Mouse (Mus musculus) neural tube, embryonic 15.5 days (tissue): ENCODE results near the gene Atp2b1. TPM values are rescaled to one million over a fixed set of nuclear protein-coding genes. Genes with fewer than 3 reads are reported as not detected.

Experiments used
- ATAC-seq: fragments of 200-750 bp; cut with Nextera tagmentation; 2 replicates; pipeline ENCODE4 v1.8.0; 2017; ENCODE audit warnings: mild to moderate bottlenecking, moderate TSS enrichment, moderate library complexity; ENCODE audit not compliant: low FRiP score
- H3K27ac ChIP-seq: fragments of 300-500 bp; sonication (generic); replicated peaks from 2 replicates; pipeline ENCODE4 v1.5.1; 2015; ENCODE audit warnings: mild to moderate bottlenecking, inconsistent platforms
- H3K27me3 ChIP-seq: fragments of 300-500 bp; sonication (generic); replicated peaks from 2 replicates; pipeline ENCODE4 v1.6.1; 2015; ENCODE audit warnings: inconsistent platforms
- H3K36me3 ChIP-seq: fragments of 300-500 bp; sonication (generic); 2 replicates; pipeline ENCODE4 v1.6.1; 2015; ENCODE audit warnings: inconsistent platforms
- H3K4me1 ChIP-seq: fragments of 300-500 bp; sonication (generic); 2 replicates; pipeline ENCODE4 v1.6.1; 2015; ENCODE audit warnings: inconsistent platforms
- H3K4me2 ChIP-seq: fragments of 300-500 bp; sonication (generic); 2 replicates; pipeline ENCODE4 v1.6.1; 2015; ENCODE audit warnings: inconsistent platforms, mild to moderate bottlenecking, moderate library complexity
- H3K4me3 ChIP-seq: fragments of 300-500 bp; sonication (generic); replicated peaks from 2 replicates; pipeline ENCODE4 v1.5.1; 2015; ENCODE audit warnings: mild to moderate bottlenecking, inconsistent platforms
- H3K9ac ChIP-seq: fragments of 300-500 bp; sonication (generic); replicated peaks from 2 replicates; pipeline ENCODE4 v1.6.1; 2015; ENCODE audit warnings: mild to moderate bottlenecking, inconsistent platforms
- H3K9me3 ChIP-seq: fragments of 300-500 bp; sonication (generic); replicated peaks from 2 replicates; pipeline ENCODE4 v1.6.1; 2016; ENCODE audit warnings: inconsistent platforms
- WGBS: fragments of 180-500 bp; shearing (Covaris S2); methylation state at CpG from one replicate; pipeline ENCODE4 v1.1.7; 2015; ENCODE audit warnings: mixed read lengths; 5-methylcytosine and 5-hydroxymethylcytosine counted together
- polyA plus RNA-seq: library from polyadenylated mRNA; unstranded; fragments of >200 nt; fragmentation: Nextera tagmentation; extraction: Ambion mirVana; gene quantifications from 2 replicates; pipeline ENCODE4 v1.2.1, GENCODE M21; 2015

Gene Atp2b1
- polyA plus RNA-seq, 1 experiment from 2014 or later, result 398 TPM

GRCm38 (mm10) chr10:98891361-98891760 lies 22.8 kb upstream of the Atp2b1 start:
- Histone ChIP-seq H3K4me2 (no peak overlapping the region), H3K27ac (no peak overlapping the region), H3K9me3 (no peaks in the 10 kb centered on the region), H3K4me1 (no peaks in the 10 kb centered on the region), H3K9ac (no peak overlapping the region), H3K4me3 (no peak overlapping the region), H3K27me3 (no peaks in the 10 kb centered on the region), H3K36me3 (no peaks in the 10 kb centered on the region)
- ATAC-seq, result no peak
- 85% methylated on average over 4 of the region's 4 CpGs for WGBS

DNA sequence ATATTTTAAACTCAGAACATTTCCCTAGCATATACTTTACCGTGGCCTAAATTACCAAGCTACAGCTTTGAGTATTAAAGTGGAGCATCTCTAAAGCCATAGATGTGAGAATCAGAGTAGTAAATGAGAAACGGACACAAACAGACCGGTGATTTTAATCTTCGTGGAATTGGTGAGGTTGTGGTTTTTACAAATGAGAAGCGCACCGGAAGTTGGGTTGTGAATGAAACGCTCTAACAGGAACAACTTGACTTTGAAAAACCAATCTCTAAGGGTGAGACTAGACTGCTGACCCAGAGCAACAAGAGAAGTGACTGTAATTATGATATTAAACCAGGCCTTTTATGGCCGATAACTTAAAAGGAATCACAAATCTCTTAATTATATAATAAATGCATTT lies 16.7 kb upstream of the Atp2b1 start:
- no peak for ATAC-seq
- no peaks in the 10 kb centered on the region for H3K9me3 ChIP-seq
- H3K27me3 ChIP-seq, result no peaks in the 10 kb centered on the region
- H3K4me2 ChIP-seq, result no peak overlapping the region
- no peak overlapping the region for H3K27ac ChIP-seq
- 95% methylated on average over 8 of the region's 8 CpGs for WGBS
- no peaks in the 10 kb centered on the region for H3K36me3 ChIP-seq
- no peak overlapping the region for H3K9ac ChIP-seq
- H3K4me3 ChIP-seq, result no peak overlapping the region
- no peaks in the 10 kb centered on the region for H3K4me1 ChIP-seq

GRCm38 (mm10) chr10:98897913-98898748 lies 16.1 kb upstream of the Atp2b1 start:
- ATAC-seq, result no peak
- 88% methylated on average over 4 of the region's 4 CpGs for WGBS
- H3K9ac ChIP-seq, result no peak overlapping the region

GRCm38 (mm10) chr10:98901533-98901932 lies 12.7 kb upstream of the Atp2b1 start:
- 76% methylated on average over 5 of the region's 5 CpGs for WGBS
- H3K27ac ChIP-seq, result no peak overlapping the region
- H3K36me3 ChIP-seq, result no peaks in the 10 kb centered on the region
- no peak overlapping the region for H3K9ac ChIP-seq
- H3K9me3 ChIP-seq, result no peaks in the 10 kb centered on the region
- no peak for ATAC-seq
- H3K4me1 ChIP-seq, result no peaks in the 10 kb centered on the region
- no peak overlapping the region for H3K4me2 ChIP-seq
- no peaks in the 10 kb centered on the region for H3K27me3 ChIP-seq
- H3K4me3 ChIP-seq, result no peak overlapping the region

More at GRCm38 (mm10) chr10:98897913-98898748, 16.1 kb upstream of the Atp2b1 start:
- Histone ChIP-seq H3K27ac (no peak overlapping the region), H3K9me3 (no peaks in the 10 kb centered on the region), H3K4me1 (no peaks in the 10 kb centered on the region), H3K4me3 (no peak overlapping the region), H3K27me3 (no peaks in the 10 kb centered on the region), H3K4me2 (no peak overlapping the region), H3K36me3 (no peaks in the 10 kb centered on the region)

GRCm38 (mm10) chr10:98905987-98906386 lies 8.2 kb upstream of the Atp2b1 start:
- H3K4me2 ChIP-seq, result no peak overlapping the region
- no peak overlapping the region for H3K4me3 ChIP-seq
- no peak for ATAC-seq
- H3K27ac ChIP-seq, result no peak overlapping the region
- WGBS, result 95% methylated on average over 4 of the region's 4 CpGs
- H3K9ac ChIP-seq, result no peak overlapping the region
- H3K36me3 ChIP-seq, result no peaks in the 10 kb centered on the region
- H3K9me3 ChIP-seq, result no peaks in the 10 kb centered on the region
- H3K4me1 ChIP-seq, result no peaks in the 10 kb centered on the region
- H3K27me3 ChIP-seq, result no peaks in the 10 kb centered on the region

- H3K36me3 ChIP-seq, result no peaks in the 10 kb centered on the region
- 80% methylated on average over 5 of the region's 5 CpGs for WGBS
- H3K27ac ChIP-seq, result no peak overlapping the region
Observed at GRCm38 (mm10) chr10:98906941-98907549, 7.2 kb upstream of the Atp2b1 start.

GRCm38 (mm10) chr10:98913610-98913960 lies 621 bp upstream of the Atp2b1 start:
- Histone ChIP-seq H3K4me1 (peaks cover 13% of the 10 kb centered on the region; the same call in 1 of the 2 replicates), H3K9ac (peak overlapping the region; percentile 79), H3K27me3 (no peaks in the 10 kb centered on the region), H3K4me2 (peak overlapping the region; percentile 73), H3K4me3 (peak overlapping the region; percentile 96), H3K27ac (peak overlapping the region; percentile 100), H3K36me3 (no peaks in the 10 kb centered on the region), H3K9me3 (no peaks in the 10 kb centered on the region)
- WGBS, result under 1% methylated on average over 19 of the region's 19 CpGs
- no peak for ATAC-seq

More at GRCm38 (mm10) chr10:98906941-98907549, 7.2 kb upstream of the Atp2b1 start:
- no peak overlapping the region for H3K4me3 ChIP-seq
- no peaks in the 10 kb centered on the region for H3K4me1 ChIP-seq
- no peak for ATAC-seq
- H3K27me3 ChIP-seq, result no peaks in the 10 kb centered on the region
- no peak overlapping the region for H3K9ac ChIP-seq
- no peak overlapping the region for H3K4me2 ChIP-seq
- no peaks in the 10 kb centered on the region for H3K9me3 ChIP-seq

DNA sequence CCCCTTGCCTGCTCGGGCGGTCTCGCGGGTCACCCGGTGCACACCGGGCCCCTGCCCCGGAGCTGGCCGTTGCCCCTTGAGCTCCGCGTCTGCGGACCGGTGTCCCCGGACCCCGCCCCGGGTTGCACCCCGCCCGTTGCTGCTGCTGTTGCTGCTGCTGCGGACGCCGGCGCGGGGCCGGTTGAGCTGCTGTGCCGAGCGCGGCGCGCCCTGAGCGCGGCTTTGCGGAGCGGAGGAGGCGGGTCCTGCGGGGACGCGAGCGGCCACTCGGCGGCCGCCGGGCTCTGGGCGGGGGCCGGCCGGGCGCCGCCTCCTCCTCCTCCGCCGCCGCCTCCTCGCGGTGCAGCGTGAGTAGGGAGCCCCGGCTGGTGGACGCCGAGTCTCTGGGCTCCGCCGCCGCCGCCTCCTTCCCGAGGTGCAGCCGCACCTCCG lies 620 bp downstream of the Atp2b1 start:
- ATAC-seq, result peak; percentile 85
- Histone ChIP-seq H3K4me3 (peak overlapping the region; percentile 96), H3K9me3 (no peaks in the 10 kb centered on the region), H3K4me2 (peak overlapping the region; percentile 73), H3K9ac (peak overlapping the region; percentile 97), H3K27ac (peak overlapping the region; percentile 100), H3K4me1 (peaks cover 13% of the 10 kb centered on the region; the same call in 1 of the 2 replicates), H3K36me3 (no peaks in the 10 kb centered on the region), H3K27me3 (no peaks in the 10 kb centered on the region)
- under 1% methylated on average over 45 of the region's 62 CpGs for WGBS

- peak; percentile 6; the same call in 1 of the 2 replicates for ATAC-seq
- Histone ChIP-seq H3K27ac (peak overlapping the region; percentile 100), H3K4me1 (peaks cover 17% of the 10 kb centered on the region; the same call in 1 of the 2 replicates), H3K27me3 (no peaks in the 10 kb centered on the region), H3K4me3 (peak overlapping the region; percentile 96), H3K9me3 (no peaks in the 10 kb centered on the region), H3K9ac (peak overlapping the region; percentile 97), H3K4me2 (peak overlapping the region; percentile 73), H3K36me3 (no peaks in the 10 kb centered on the region)
- under 1% methylated on average over 39 of the region's 54 CpGs for WGBS
Observed at GRCm38 (mm10) chr10:98915398-98915931, 1.3 kb downstream of the Atp2b1 start.

GRCm38 (mm10) chr10:98916011-98916780 lies 2.0 kb downstream of the Atp2b1 start:
- peaks cover 19% of the 10 kb centered on the region; the same call in 1 of the 2 replicates for H3K4me1 ChIP-seq
- H3K27ac ChIP-seq, result peak overlapping the region; percentile 100
- H3K9ac ChIP-seq, result peak overlapping the region; percentile 97
- peak overlapping the region; percentile 73 for H3K4me2 ChIP-seq
- H3K9me3 ChIP-seq, result no peaks in the 10 kb centered on the region
- H3K4me3 ChIP-seq, result peak overlapping the region; percentile 96
- H3K27me3 ChIP-seq, result no peaks in the 10 kb centered on the region
- no peaks in the 10 kb centered on the region for H3K36me3 ChIP-seq
- no peak for ATAC-seq
- 6% methylated on average over 22 of the region's 22 CpGs for WGBS

DNA sequence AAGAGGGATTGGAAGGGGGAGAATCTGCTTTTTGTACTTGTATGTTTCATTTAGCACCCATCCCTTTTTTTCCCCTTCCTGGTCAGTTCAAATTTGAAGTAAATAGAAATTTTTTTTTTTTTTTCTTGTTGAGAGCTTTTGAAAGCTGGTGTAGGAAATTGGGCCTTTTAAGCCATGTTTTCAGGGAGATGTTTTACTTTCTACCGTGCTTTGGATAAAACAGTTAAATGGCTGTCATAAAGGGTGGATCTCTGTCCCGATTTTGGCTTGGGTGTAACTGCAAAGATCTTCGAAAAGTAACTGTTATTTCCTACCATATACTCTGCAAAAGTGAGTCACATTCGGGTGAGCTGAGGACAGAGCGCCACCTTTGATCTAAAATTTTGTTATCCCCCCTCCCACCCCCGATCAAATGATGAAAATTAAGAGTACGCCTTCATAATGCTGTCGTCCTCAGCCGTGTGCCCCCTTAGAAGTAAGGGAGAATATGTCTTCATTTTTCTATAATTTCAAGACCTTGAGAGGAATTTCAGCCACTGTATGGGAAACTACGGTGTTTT lies 2.7 kb downstream of the Atp2b1 start:
- Histone ChIP-seq H3K4me3 (peak overlapping the region; percentile 96), H3K9ac (peak overlapping the region; percentile 97), H3K36me3 (no peaks in the 10 kb centered on the region), H3K4me1 (peaks cover 19% of the 10 kb centered on the region; the same call in 1 of the 2 replicates), H3K9me3 (no peaks in the 10 kb centered on the region), H3K4me2 (peak overlapping the region; percentile 73), H3K27ac (peak overlapping the region; percentile 100), H3K27me3 (no peaks in the 10 kb centered on the region)
- whole genome bisulfite sequencing, result 59% methylated on average over 10 of the region's 10 CpGs
- ATAC-seq, result no peak
